Mouse (Mus musculus): ENCODE measurements around the gene Shbg.
A peak's percentile ranks its signal among the peaks of the same experiment; 100 is the strongest.

Gene Shbg

GRCm38 (mm10) chr11:69601768-69602167 lies 15.9 kb downstream of the Shbg start:
- no peak for DNase-seq (ENCODE audit: low spot score in 2 of 2)

GRCm38 (mm10) chr11:69600098-69600497 lies 17.6 kb downstream of the Shbg start:
- DNase-seq (ENCODE audit: low spot score in 2 of 2), result peak; percentile 73 to 74

GRCm38 (mm10) chr11:69599436-69599835 lies 18.3 kb downstream of the Shbg start:
- no peak for DNase-seq (ENCODE audit: low spot score in 2 of 2)

- no peak for DNase-seq (ENCODE audit: low spot score in 2 of 2)
These were observed 22.9 kb downstream of the Shbg start for GRCm38 (mm10) chr11:69594853-69595252.

GRCm38 (mm10) chr11:69592799-69593198 lies 24.9 kb downstream of the Shbg start:
- DNase-seq (ENCODE audit: low spot score in 2 of 2), result no peak

- DNase-seq (ENCODE audit: low spot score in 2 of 2), result no peak
These were observed 25.6 kb downstream of the Shbg start for GRCm38 (mm10) chr11:69591899-69592637.

- DNase-seq (ENCODE audit: low spot score in 2 of 2), result no peak
These were observed 26.3 kb downstream of the Shbg start for GRCm38 (mm10) chr11:69591424-69591823.

- no peak for DNase-seq (ENCODE audit: low spot score in 2 of 2)
These were observed 27.1 kb downstream of the Shbg start for GRCm38 (mm10) chr11:69590622-69591021.

- DNase-seq (ENCODE audit: low spot score in 2 of 2), result no peak
These were observed 28.4 kb downstream of the Shbg start for GRCm38 (mm10) chr11:69589207-69589834.

GRCm38 (mm10) chr11:69585718-69586325 lies 31.9 kb downstream of the Shbg start:
- no peak for DNase-seq (ENCODE audit: low spot score in 2 of 2)

GRCm38 (mm10) chr11:69584937-69585336 lies 32.8 kb downstream of the Shbg start:
- no peak for DNase-seq (ENCODE audit: low spot score in 2 of 2)

- DNase-seq (ENCODE audit: low spot score in 2 of 2), result no peak
These were observed 33.7 kb downstream of the Shbg start for GRCm38 (mm10) chr11:69584008-69584407.

- DNase-seq (ENCODE audit: low spot score in 2 of 2), result no peak
These were observed 35.4 kb downstream of the Shbg start for GRCm38 (mm10) chr11:69582230-69582805.

- no peak for DNase-seq (ENCODE audit: low spot score in 2 of 2)
These were observed 35.9 kb downstream of the Shbg start for GRCm38 (mm10) chr11:69581814-69582213.

- DNase-seq (ENCODE audit: low spot score in 2 of 2), result peak; percentile 85 to 88
These were observed 36.5 kb downstream of the Shbg start for GRCm38 (mm10) chr11:69581147-69581688.

- DNase-seq (ENCODE audit: low spot score in 2 of 2), result no peak
These were observed 37.0 kb downstream of the Shbg start for GRCm38 (mm10) chr11:69580572-69581146.

GRCm38 (mm10) chr11:69580091-69580514 lies 37.6 kb downstream of the Shbg start, which contains the start of the genes Wrap53 and Trp53:
Gene Wrap53, minus strand, starts transcription at chr11:69580255.
Gene Trp53, plus strand, starts transcription at chr11:69580359.
- peak; percentile 85 to 88 for DNase-seq (ENCODE audit: low spot score in 2 of 2)

- peak; percentile 94 for DNase-seq (ENCODE audit: low spot score in 2 of 2)
These were observed 38.3 kb downstream of the Shbg start for GRCm38 (mm10) chr11:69579128-69580017.

GRCm38 (mm10) chr11:69578301-69578700 lies 39.4 kb downstream of the Shbg start:
- DNase-seq (ENCODE audit: low spot score in 2 of 2), result no peak

- DNase-seq (ENCODE audit: low spot score in 2 of 2), result no peak
These were observed 41.4 kb downstream of the Shbg start for GRCm38 (mm10) chr11:69576307-69576706.

GRCm38 (mm10) chr11:69575220-69575619 lies 42.5 kb downstream of the Shbg start:
- DNase-seq (ENCODE audit: low spot score in 2 of 2), result no peak
